Mouse (Mus musculus): ENCODE data around the gene Dcdc2b. TPM values are rescaled to one million over a fixed set of nuclear protein-coding genes. Genes with fewer than 3 reads are reported as not detected.

Gene Dcdc2b
- polyA plus RNA-seq, 1 experiment from 2014 or later, result 1.7 TPM

- Histone ChIP-seq H3K4me1 (replicated peaks) (peaks cover 14% of the 10 kb centered on the region), H3K9ac (no peak overlapping the region), H3K4me3 (peak overlapping the region; percentile 8; the same call in 1 of the 2 replicates), H3K4me2 (peak overlapping the region; percentile 34), H3K9me3 (replicated peaks) (no peaks in the 10 kb centered on the region), H3K27ac (0 out of 2 replicates have a peak overlapping the region, but pooled peaks have one; percentile 13), H3K27me3 (no peaks in the 10 kb centered on the region), H3K36me3 (no peaks in the 10 kb centered on the region)
- no peak for ATAC-seq (replicated peaks; ENCODE audit: insufficient number of reproducible peaks, insufficient read depth, low FRiP score, low read depth)
- WGBS, result 30% methylated on average over 21 of the region's 21 CpGs
These were observed 37.1 kb downstream of the Dcdc2b start for GRCm38 (mm10) chr4:129576863-129577491.

GRCm38 (mm10) chr4:129575171-129575844, 38.7 kb downstream of the Dcdc2b start:
- Histone ChIP-seq H3K27ac (peak overlapping the region; percentile 67), H3K4me3 (no peak overlapping the region), H3K9ac (no peak overlapping the region), H3K36me3 (no peaks in the 10 kb centered on the region), H3K9me3 (replicated peaks) (no peaks in the 10 kb centered on the region), H3K4me1 (replicated peaks) (peaks cover 12% of the 10 kb centered on the region), H3K27me3 (no peaks in the 10 kb centered on the region), H3K4me2 (peak overlapping the region; percentile 37; the same call in 1 of the 2 replicates)
- 0 out of 2 replicates have a peak, but pooled peaks have one; percentile 25 for ATAC-seq (replicated peaks; ENCODE audit: insufficient number of reproducible peaks, insufficient read depth, low FRiP score, low read depth)
- WGBS, result 30% methylated on average over 7 of the region's 8 CpGs

- no peaks in the 10 kb centered on the region for H3K27me3 ChIP-seq
- WGBS, result 86% methylated on average over 8 of the region's 8 CpGs
- H3K9ac ChIP-seq, result no peak within 1 kb of the TSS
- peak within 1 kb of the TSS; percentile 5; the same call in 1 of the 2 replicates for H3K27ac ChIP-seq
- H3K4me1 ChIP-seq (replicated peaks), result peaks cover 11% of the 10 kb centered on the region; the same call in 1 of the 2 replicates
- H3K4me3 ChIP-seq, result no peak within 1 kb of the TSS
- H3K4me2 ChIP-seq, result no peak within 1 kb of the TSS; the same call in 1 of the 2 replicates
- no peak for ATAC-seq (replicated peaks; ENCODE audit: insufficient number of reproducible peaks, insufficient read depth, low FRiP score, low read depth)
- H3K9me3 ChIP-seq (replicated peaks), result no peaks in the 10 kb centered on the region
- no peaks in the 10 kb centered on the region for H3K36me3 ChIP-seq
These were observed 40.6 kb downstream of the Dcdc2b start, which contains the start of gene Lck for GRCm38 (mm10) chr4:129573430-129573829. Gene Lck, minus strand, starts transcription at chr4:129573641.

GRCm38 (mm10) chr4:129573093-129573370, 41.0 kb downstream of the Dcdc2b start:
- H3K9me3 ChIP-seq (replicated peaks), result no peaks in the 10 kb centered on the region
- no peaks in the 10 kb centered on the region for H3K36me3 ChIP-seq
- no peak overlapping the region for H3K9ac ChIP-seq
- H3K27ac ChIP-seq, result peak overlapping the region; percentile 5; the same call in 1 of the 2 replicates
- WGBS, result 93% methylated on average over 4 of the region's 4 CpGs
- no peak overlapping the region for H3K4me3 ChIP-seq
- H3K4me1 ChIP-seq (replicated peaks), result peaks cover 11% of the 10 kb centered on the region; the same call in 1 of the 2 replicates
- no peak for ATAC-seq (replicated peaks; ENCODE audit: insufficient number of reproducible peaks, insufficient read depth, low FRiP score, low read depth)
- H3K27me3 ChIP-seq, result no peaks in the 10 kb centered on the region
- no peak overlapping the region; the same call in 1 of the 2 replicates for H3K4me2 ChIP-seq

- Histone ChIP-seq H3K27me3 (no peaks in the 10 kb centered on the region), H3K27ac (peak overlapping the region; percentile 5; the same call in 1 of the 2 replicates), H3K9ac (no peak overlapping the region), H3K9me3 (replicated peaks) (no peaks in the 10 kb centered on the region), H3K4me3 (no peak overlapping the region), H3K36me3 (no peaks in the 10 kb centered on the region), H3K4me1 (replicated peaks) (peaks cover 11% of the 10 kb centered on the region; the same call in 1 of the 2 replicates), H3K4me2 (no peak overlapping the region; the same call in 1 of the 2 replicates)
- ATAC-seq (replicated peaks; ENCODE audit: insufficient number of reproducible peaks, insufficient read depth, low FRiP score, low read depth), result no peak
- WGBS, result 61% methylated on average over 13 of the region's 13 CpGs
These were observed 41.6 kb downstream of the Dcdc2b start for GRCm38 (mm10) chr4:129572236-129573092.

GRCm38 (mm10) chr4:129571551-129572084, 42.4 kb downstream of the Dcdc2b start:
- H3K4me3 ChIP-seq, result no peak overlapping the region
- no peak overlapping the region for H3K27ac ChIP-seq
- H3K27me3 ChIP-seq, result no peaks in the 10 kb centered on the region
- peaks cover 9% of the 10 kb centered on the region; the same call in 1 of the 2 replicates for H3K4me1 ChIP-seq (replicated peaks)
- ATAC-seq (replicated peaks; ENCODE audit: insufficient number of reproducible peaks, insufficient read depth, low FRiP score, low read depth), result no peak
- H3K36me3 ChIP-seq, result no peaks in the 10 kb centered on the region
- no peaks in the 10 kb centered on the region for H3K9me3 ChIP-seq (replicated peaks)
- no peak overlapping the region for H3K9ac ChIP-seq
- H3K4me2 ChIP-seq, result no peak overlapping the region
- 73% methylated on average over 8 of the region's 8 CpGs for WGBS

GRCm38 (mm10) chr4:129570028-129570427, 44.0 kb downstream of the Dcdc2b start:
- no peak overlapping the region for H3K27ac ChIP-seq
- no peaks in the 10 kb centered on the region for H3K27me3 ChIP-seq
- no peak for ATAC-seq (replicated peaks; ENCODE audit: insufficient number of reproducible peaks, insufficient read depth, low FRiP score, low read depth)
- no peak overlapping the region for H3K4me2 ChIP-seq
- peaks cover 5% of the 10 kb centered on the region; the same call in 1 of the 2 replicates for H3K4me1 ChIP-seq (replicated peaks)
- 78% methylated on average over 6 of the region's 6 CpGs for WGBS
- no peak overlapping the region for H3K4me3 ChIP-seq
- H3K9me3 ChIP-seq (replicated peaks), result no peaks in the 10 kb centered on the region
- no peak overlapping the region for H3K9ac ChIP-seq
- H3K36me3 ChIP-seq, result no peaks in the 10 kb centered on the region

GRCm38 (mm10) chr4:129568366-129568765, 45.7 kb downstream of the Dcdc2b start:
- no peak for ATAC-seq (replicated peaks; ENCODE audit: insufficient number of reproducible peaks, insufficient read depth, low FRiP score, low read depth)
- Histone ChIP-seq H3K9me3 (replicated peaks) (no peaks in the 10 kb centered on the region), H3K9ac (no peak overlapping the region), H3K4me2 (no peak overlapping the region), H3K27ac (no peak overlapping the region), H3K4me3 (no peak overlapping the region), H3K4me1 (replicated peaks) (0 out of 2 replicates have a peak, but pooled peaks cover 4% of the 10 kb centered on the region), H3K36me3 (no peaks in the 10 kb centered on the region), H3K27me3 (no peaks in the 10 kb centered on the region)
- 88% methylated on average over 7 of the region's 7 CpGs for WGBS

- 73% methylated on average over 6 of the region's 6 CpGs for WGBS
- ATAC-seq (replicated peaks; ENCODE audit: insufficient number of reproducible peaks, insufficient read depth, low FRiP score, low read depth), result no peak
- no peak overlapping the region for H3K9ac ChIP-seq
These were observed 48.9 kb downstream of the Dcdc2b start for GRCm38 (mm10) chr4:129565139-129565538.

GRCm38 (mm10) chr4:129563718-129564117, 50.3 kb downstream of the Dcdc2b start:
- Histone ChIP-seq H3K9ac (no peak overlapping the region), H3K27ac (no peak overlapping the region), H3K4me3 (no peak overlapping the region), H3K27me3 (no peaks in the 10 kb centered on the region), H3K4me2 (no peak overlapping the region), H3K9me3 (replicated peaks) (no peaks in the 10 kb centered on the region), H3K4me1 (replicated peaks) (no peaks in the 10 kb centered on the region), H3K36me3 (no peaks in the 10 kb centered on the region)
- ATAC-seq (replicated peaks; ENCODE audit: insufficient number of reproducible peaks, insufficient read depth, low FRiP score, low read depth), result no peak
- WGBS, result 63% methylated on average over 8 of the region's 8 CpGs

More at GRCm38 (mm10) chr4:129565139-129565538, 48.9 kb downstream of the Dcdc2b start:
- Histone ChIP-seq H3K36me3 (no peaks in the 10 kb centered on the region), H3K4me1 (replicated peaks) (no peaks in the 10 kb centered on the region), H3K4me2 (no peak overlapping the region), H3K4me3 (no peak overlapping the region), H3K27ac (no peak overlapping the region), H3K27me3 (no peaks in the 10 kb centered on the region), H3K9me3 (replicated peaks) (no peaks in the 10 kb centered on the region)

GRCm38 (mm10) chr4:129561184-129561583, 52.9 kb downstream of the Dcdc2b start:
- H3K9me3 ChIP-seq (replicated peaks), result no peaks in the 10 kb centered on the region
- H3K27ac ChIP-seq, result no peak overlapping the region
- H3K27me3 ChIP-seq, result no peaks in the 10 kb centered on the region
- no peak overlapping the region for H3K4me3 ChIP-seq
- no peak overlapping the region for H3K4me2 ChIP-seq
- no peak overlapping the region for H3K9ac ChIP-seq
- 69% methylated on average over 5 of the region's 5 CpGs for WGBS
- ATAC-seq (replicated peaks; ENCODE audit: insufficient number of reproducible peaks, insufficient read depth, low FRiP score, low read depth), result no peak
- peaks cover 9% of the 10 kb centered on the region for H3K4me1 ChIP-seq (replicated peaks)
- no peaks in the 10 kb centered on the region for H3K36me3 ChIP-seq

All from heart, embryonic 15.5 days (tissue).